ENCODE assay signal across 24 mouse cellular contexts in genomic region chr3:97797371-97797770, GRCm38 (mm10).
DNase-seq lines count a peak whose midpoint lies in the region; ATAC-seq lines count a peak whose summit lies in the region.
"Had no signal": no experiment of that assay in that cellular context is flagged by ENCODE, and none has a peak within 500 bp of the region (broad histone marks: within the 10 kb centered on the region; RNA-seq: fewer than 3 reads in every experiment).

No protein-coding gene starts in this region.

- WGBS in heart, embryonic 11.5 days (ENCODE audit: insufficient replicate concordance) = 49% methylated on average over 6 of the region's 6 CpGs
- WGBS in heart, embryonic 14.5 days = 47% methylated on average over 6 of the region's 6 CpGs

- H3K36me3 ChIP-seq in heart, embryonic 11.5 days (ENCODE audit: control insufficient read depth, insufficient read depth, low read length) = no peaks in the 10 kb centered on the region
- H3K36me3 ChIP-seq in heart, embryonic 14.5 days (ENCODE audit: control insufficient read depth, insufficient read depth, low read length) = peaks cover 21% of the 10 kb centered on the region
- H3K36me3 ChIP-seq: embryonic facial prominence, embryonic 15.5 days; forebrain, embryonic 10.5 days had no signal

- DNase-seq in heart, adult 11 months = peak; percentile 81
- DNase-seq in heart, adult 9 months (ENCODE audit: low spot score in 2 of 2) = no peak
- DNase-seq in heart, postnatal 4 days = no peak
- DNase-seq in brain, adult 2 months (ENCODE audit: low read depth, low spot score) = peak; percentile 26
- DNase-seq in yolk sac, embryonic 10.5 days (ENCODE audit: low spot score) = no peak
- no peak for DNase-seq in testis, postnatal 10 days (ENCODE audit: low spot score)
- DNase-seq: adrenal gland, postnatal 14 days; cerebellum, adult 18-20 months; cerebellum, postnatal 10 days; embryo, embryonic 11 days; gastrocnemius, postnatal 25 days; kidney, adult 11 months; kidney, adult 9 months had no signal

- H3K4me2 ChIP-seq in heart, embryonic 11.5 days = no peak overlapping the region
- no peak overlapping the region for H3K4me2 ChIP-seq in heart, embryonic 14.5 days (ENCODE audit: low read length)
- H3K4me2 ChIP-seq: embryonic facial prominence, embryonic 15.5 days; hindbrain, embryonic 15.5 days had no signal

- H3K9ac ChIP-seq in heart, embryonic 11.5 days (ENCODE audit: low read depth, low read length) = no peak overlapping the region
- H3K9ac ChIP-seq in heart, embryonic 14.5 days (ENCODE audit: low read length) = peak overlapping the region; percentile 18; the same call in 1 of the 2 replicates
- H3K9ac ChIP-seq: embryonic facial prominence, embryonic 15.5 days; hindbrain, embryonic 15.5 days had no signal

- peak overlapping the region; percentile 35; the same call in 1 of the 2 replicates for H3K27ac ChIP-seq in heart, embryonic 11.5 days (ENCODE audit: low read depth, low read length)
- H3K27ac ChIP-seq in heart, embryonic 14.5 days (replicated peaks in 1 of 2; ENCODE audit: control insufficient read depth in 1 of 2, insufficient read depth in 1 of 2, low read depth in 2 of 2, low read length in 2 of 2) = peak overlapping the region; percentile 42 to 49; a peak in 3 of 4 replicates
- H3K27ac ChIP-seq: embryonic facial prominence, embryonic 15.5 days; forebrain, embryonic 10.5 days; hindbrain, embryonic 15.5 days; kidney, postnatal 0 days had no signal

- peaks cover 48% of the 10 kb centered on the region for H3K4me1 ChIP-seq in heart, embryonic 11.5 days (ENCODE audit: control insufficient read depth, insufficient read depth, low read length)
- H3K4me1 ChIP-seq in heart, embryonic 14.5 days (ENCODE audit: control insufficient read depth in 2 of 2, insufficient read depth in 2 of 2, low read length in 2 of 2) = peaks cover 28 to 68% of the 10 kb centered on the region in 2 experiments
- H3K4me1 ChIP-seq: embryonic facial prominence, embryonic 15.5 days; forebrain, embryonic 10.5 days; hindbrain, embryonic 15.5 days had no signal

- H3K27me3 ChIP-seq in heart, embryonic 11.5 days (ENCODE audit: control insufficient read depth, insufficient read depth, low read length) = no peaks in the 10 kb centered on the region
- no peaks in the 10 kb centered on the region for H3K27me3 ChIP-seq in heart, embryonic 14.5 days (ENCODE audit: control insufficient read depth, insufficient read depth, low read length)
- H3K27me3 ChIP-seq: CH12.LX; embryonic facial prominence, embryonic 15.5 days; hindbrain, embryonic 15.5 days; Patski had no signal

- no peaks in the 10 kb centered on the region for H3K9me3 ChIP-seq in heart, embryonic 11.5 days (replicated peaks; ENCODE audit: control insufficient read depth, low read length)
- no peaks in the 10 kb centered on the region for H3K9me3 ChIP-seq in heart, embryonic 14.5 days (ENCODE audit: control insufficient read depth, low read length)
- H3K9me3 ChIP-seq: embryonic facial prominence, embryonic 15.5 days; forebrain, embryonic 10.5 days; hindbrain, embryonic 15.5 days had no signal

- no peak for ATAC-seq in heart, embryonic 11.5 days (replicated peaks; ENCODE audit: insufficient number of reproducible peaks, low FRiP score, low TSS enrichment)
- no peak for ATAC-seq in heart, embryonic 14.5 days (ENCODE audit: insufficient number of reproducible peaks, insufficient read depth, low FRiP score, low read depth)
- ATAC-seq: activated CD4-positive, CD25-positive, alpha-beta regulatory T cell, adult 4 months; forebrain, embryonic 14.5 days; Patski had no signal

- no peak overlapping the region for H3K4me3 ChIP-seq in heart, embryonic 11.5 days (ENCODE audit: low read depth, low read length)
- no peak overlapping the region for H3K4me3 ChIP-seq in heart, embryonic 14.5 days (ENCODE audit: control insufficient read depth in 1 of 2, insufficient read depth in 1 of 2, low read depth in 1 of 2, low read length in 2 of 2)
- H3K4me3 ChIP-seq: embryonic facial prominence, embryonic 15.5 days; erythroblast, embryonic 14.5 days; forebrain, embryonic 10.5 days; hindbrain, embryonic 15.5 days had no signal

Comparison
In these comparisons a context has a peak if more than half of its experiments do, and no peak if none do; other contexts are left out.
1. DNase-seq: peak in heart, adult 11 months (single experiment) and brain, adult 2 months (single experiment); none in heart, adult 9 months (0 of 2), heart, postnatal 4 days (single experiment), yolk sac, embryonic 10.5 days (single experiment) and testis, postnatal 10 days (single experiment).